Mouse (Mus musculus): Measurements from ENCODE around the gene Gpr179.
"Not testable (repeated sequence)": the region's sequence is repeated elsewhere in the genome, so short reads cannot be mapped to it uniquely, and the experiment has no call there.

The Gpr179 gene

DNA sequence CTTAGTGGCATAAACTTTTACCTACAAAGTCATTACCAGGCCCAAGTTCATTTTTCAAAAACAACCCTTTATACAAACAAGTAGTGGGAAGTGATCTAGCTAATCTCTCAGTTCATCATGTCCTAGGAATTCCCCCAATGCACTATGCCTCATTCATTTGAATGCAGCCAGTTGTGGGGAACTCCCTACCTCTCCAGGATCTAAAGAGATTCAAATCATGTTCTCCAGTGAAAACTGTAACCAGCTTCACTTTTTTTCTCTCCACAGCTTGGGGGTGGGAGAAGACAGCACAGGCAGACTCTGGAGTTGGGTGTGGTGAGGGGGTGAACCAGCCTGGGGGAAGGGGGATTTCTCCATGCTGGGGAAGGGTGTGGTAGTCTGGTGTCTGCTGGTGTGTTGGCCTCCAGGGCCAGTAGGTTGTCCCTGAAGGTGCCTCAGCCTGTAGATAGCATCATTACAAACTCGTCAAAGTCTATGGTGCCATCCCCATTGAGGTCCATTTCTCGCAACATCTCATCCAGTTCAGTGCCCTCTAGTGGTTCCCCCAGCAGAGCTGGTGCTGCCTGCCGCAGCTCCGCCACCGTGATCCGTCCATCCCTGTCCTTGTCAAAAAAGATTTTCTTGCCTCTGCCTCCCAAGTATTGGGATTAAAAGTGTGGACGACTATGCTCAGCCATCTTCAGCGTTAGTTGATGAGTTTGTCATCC, 29.8 kb downstream of the Gpr179 start:
- DNase-seq (ENCODE audit: low spot score in 2 of 2) = not testable (repeated sequence)

DNA sequence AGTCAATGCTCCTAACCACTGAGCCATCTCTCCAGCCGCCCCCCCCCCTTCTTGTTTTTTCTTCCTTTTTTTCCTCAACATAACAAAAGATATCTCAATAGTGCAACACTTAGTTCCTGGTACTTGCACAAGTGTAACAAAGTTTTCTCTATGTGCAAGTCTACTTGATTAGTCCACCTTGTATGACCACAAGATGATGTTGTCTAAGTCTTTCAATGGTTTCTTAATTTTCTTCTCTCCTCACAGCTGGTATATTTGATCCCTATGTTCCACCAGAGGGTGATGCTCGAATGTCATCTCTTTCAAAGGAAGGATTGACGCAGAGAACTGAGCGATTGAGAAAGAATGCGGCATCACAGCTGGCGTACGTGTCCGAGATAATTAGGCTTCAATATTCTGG, 30.7 kb downstream of the Gpr179 start:
- no peak for DNase-seq (ENCODE audit: low spot score in 2 of 2)

DNA sequence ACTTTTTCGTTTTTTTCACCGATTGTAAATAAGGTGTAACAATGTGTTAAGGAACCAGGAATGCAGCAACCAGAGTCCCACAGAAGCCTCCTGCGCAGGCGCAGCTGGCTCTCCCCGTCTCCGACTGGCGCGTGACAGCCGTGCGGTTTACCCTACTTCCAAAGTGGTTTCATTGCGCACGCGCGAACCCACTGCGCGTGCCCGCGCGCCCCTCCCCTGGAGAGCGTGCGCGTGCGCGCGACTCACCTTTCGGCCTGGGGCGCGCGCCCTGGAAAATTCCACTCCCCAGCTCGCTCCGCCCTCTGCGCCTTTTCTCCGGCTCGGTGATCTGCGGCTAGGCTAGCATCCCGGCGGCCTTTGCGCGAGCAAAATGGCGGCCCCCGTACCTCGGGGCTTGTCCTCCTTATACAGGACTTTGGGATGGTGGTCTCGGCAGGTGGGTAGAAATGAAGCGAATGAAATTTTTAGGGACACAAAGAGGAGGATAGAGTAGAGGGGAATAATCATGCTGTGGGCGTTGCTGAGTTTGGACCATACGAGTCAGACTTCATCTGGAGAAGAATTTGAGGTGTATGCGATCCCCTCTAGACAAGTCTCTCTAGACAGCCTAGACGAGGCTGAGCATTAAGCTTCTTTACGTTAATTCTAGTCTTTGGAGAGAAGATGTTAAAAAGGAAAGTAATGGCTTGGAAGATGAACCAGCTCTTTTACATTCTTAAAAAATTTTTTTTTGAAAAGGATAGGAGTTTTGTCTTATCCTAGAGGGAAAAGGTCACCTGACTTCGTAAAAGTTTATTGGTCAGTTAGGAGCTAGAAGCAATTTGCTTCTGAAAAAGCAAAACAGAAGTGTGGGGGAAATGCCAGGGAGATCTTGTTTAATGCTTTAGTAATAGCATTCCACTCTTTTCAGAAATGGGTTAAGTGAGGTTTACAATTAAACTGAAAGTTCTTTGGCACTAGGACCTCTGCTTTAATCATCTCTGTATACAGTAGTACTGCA, 36.1 kb downstream of the Gpr179 start, which contains the start of gene Mrpl45:
Mrpl45 (plus strand) TSS at position 213 of the 1,000 bp plus-strand sequence.
- DNase-seq (ENCODE audit: low spot score in 2 of 2) = peak; percentile 97 to 99

DNA sequence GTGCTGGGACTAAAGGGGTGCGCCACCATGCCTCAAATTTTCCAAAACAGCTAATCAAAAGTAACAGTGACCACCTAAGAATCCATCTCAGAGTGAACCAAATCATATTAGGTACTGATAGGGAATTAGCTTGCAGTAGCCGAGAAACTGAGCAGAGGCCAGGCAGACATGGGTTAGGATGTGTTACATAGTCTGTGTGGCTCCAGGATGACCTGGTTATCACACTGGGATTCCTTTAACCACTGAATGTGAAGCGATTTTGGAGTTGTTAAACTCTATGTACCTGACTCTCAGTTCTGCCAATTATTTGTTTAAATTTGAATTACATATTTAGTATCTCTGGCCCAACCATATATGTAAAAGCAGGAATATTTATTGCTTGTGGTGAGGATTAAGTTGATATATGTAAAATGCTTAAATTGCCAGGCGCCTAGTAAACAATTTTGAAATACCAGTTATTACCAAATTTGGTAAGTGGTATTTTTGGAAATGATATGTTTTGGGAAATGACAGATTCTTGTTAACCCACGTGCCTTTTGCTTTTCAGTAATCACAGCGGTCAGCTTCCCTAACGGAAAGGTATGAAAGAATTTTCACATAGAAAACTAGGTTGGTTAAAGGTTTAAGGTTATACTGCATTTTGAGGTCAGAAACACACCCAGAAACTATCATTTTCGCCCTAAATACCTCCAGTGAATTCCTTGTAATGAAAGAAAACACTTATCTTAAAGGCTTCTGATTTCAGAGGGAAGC, 37.0 kb downstream of the Gpr179 start:
- DNase-seq (ENCODE audit: low spot score in 2 of 2) = no peak

DNA sequence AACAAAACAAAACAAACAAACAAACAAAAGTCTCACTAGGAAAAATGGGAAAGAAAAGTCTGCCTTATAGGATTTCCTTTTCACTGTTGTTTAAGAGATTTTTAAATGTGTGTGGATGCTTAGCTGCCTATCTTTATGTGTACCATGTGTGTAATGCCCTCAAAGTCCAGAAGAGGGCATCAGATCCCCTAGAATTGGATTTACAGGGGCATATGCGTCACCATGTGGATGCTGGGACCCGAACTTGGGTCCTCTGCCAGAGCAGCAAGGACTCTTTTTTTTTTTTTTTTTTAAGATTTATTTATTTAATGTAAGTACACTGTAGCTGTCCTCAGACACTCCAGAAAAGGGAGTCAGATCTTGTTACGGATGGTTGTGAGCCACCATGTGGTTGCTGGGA, 37.8 kb downstream of the Gpr179 start:
- DNase-seq (ENCODE audit: low spot score in 2 of 2) = no peak

DNA sequence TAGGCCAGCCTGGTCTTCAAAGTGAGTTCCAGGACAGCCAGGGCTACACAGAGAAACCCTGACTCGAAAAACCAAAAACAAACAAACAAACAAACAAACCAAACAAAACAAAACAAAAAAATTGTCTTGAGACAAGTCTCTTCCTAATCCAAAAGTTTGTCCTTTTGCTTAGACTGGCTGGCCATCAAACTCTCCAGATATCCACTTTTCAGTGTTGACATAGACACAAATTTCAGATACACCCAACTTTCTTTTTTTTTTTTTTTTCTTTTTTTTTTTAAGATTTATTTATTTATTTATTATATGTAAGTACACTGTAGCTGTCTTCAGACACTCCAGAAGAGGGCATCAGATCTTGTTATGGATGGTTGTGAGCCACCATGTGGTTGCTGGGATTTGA, 39.0 kb downstream of the Gpr179 start:
- not testable (repeated sequence) for DNase-seq (ENCODE audit: low spot score in 2 of 2)

DNA sequence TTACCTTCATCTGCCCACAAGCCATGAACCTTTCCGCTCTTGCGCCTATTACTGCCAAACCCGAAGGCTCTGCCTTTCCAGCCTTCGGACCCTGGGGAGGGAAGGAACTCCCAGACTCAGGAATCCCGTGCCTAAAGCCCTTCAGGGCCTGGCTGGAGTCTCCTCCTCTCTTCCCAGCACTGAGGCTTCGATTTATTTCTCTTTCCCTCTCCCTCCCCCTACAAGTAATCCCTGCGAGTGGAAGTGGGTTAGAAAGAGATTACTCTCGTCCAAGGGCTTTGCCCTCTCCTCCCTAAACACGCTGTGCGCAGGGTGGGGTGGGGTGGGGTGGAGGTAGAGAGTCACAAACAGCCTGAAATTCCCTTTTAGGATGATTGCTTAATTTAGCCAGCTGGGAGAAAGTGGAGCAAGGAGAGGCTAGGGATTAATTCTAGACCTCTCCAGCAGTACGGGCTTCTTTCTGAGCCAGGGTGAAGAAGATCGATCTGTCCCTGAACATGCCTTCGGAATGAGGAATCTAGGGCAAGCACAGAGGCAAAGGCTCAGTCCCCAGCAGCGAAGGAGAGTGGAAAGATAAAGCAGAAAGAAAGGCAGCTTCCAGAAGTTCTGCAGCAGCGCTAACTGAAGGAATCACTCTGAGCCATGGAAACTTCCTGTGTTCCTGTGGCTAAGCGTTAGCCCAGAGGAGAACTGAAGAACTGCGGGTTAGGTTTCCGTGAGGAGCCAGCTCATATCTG, 40.8 kb downstream of the Gpr179 start:
- DNase-seq (ENCODE audit: low spot score in 2 of 2) = no peak

DNA sequence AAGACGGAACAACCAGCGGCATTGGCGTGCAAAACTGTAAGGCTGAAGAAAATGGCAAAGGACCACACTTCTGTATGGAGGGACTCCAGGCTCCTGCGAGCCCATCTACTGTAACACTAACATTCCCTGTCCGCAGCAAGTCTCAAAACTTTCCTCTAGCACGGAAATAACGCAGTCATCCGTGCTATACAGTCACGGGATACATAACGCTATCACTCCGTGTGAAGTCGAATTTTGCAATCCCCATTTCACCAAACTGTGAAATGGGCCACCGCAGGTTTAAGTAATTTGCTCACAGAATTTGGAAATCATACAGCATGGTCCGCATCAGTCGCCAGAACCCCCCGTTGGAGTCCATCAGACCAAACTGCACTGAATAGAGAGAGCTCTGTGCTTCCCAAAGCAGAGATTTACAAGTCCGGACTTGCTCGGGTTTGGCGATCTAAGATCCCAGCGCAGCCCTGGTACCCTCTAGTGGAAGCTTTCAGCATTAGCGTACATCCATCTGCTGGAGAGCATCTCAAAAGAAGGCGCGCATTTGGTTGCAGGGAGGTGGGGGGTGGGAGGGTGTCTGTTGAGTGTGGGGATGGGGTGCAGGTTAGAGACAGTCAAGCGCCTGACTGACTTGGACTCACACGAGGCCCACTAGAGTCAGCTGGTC, 41.8 kb downstream of the Gpr179 start:
- peak in 1 of 2 experiments; percentile 71 for DNase-seq (ENCODE audit: low spot score in 2 of 2)

DNA sequence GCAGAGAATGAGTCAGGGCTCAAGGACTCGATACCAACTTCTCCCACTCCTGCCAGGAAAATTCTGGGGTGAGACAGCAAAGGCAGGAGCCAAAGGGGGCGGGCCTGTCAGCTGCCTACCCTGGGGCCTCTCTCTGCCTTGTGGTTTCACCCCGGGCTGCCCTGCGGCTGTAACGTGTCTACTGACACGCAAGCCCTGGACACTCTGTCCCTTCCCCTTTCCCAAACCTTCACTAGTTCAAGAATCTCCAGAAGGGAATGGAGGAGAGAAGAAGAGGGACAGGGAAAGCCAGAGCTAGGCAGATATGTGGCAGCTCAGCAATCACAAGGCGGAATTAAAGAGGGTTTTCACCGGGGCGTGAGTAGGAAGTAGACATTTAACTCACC, 42.4 kb downstream of the Gpr179 start:
- no peak for DNase-seq (ENCODE audit: low spot score in 2 of 2)

DNA sequence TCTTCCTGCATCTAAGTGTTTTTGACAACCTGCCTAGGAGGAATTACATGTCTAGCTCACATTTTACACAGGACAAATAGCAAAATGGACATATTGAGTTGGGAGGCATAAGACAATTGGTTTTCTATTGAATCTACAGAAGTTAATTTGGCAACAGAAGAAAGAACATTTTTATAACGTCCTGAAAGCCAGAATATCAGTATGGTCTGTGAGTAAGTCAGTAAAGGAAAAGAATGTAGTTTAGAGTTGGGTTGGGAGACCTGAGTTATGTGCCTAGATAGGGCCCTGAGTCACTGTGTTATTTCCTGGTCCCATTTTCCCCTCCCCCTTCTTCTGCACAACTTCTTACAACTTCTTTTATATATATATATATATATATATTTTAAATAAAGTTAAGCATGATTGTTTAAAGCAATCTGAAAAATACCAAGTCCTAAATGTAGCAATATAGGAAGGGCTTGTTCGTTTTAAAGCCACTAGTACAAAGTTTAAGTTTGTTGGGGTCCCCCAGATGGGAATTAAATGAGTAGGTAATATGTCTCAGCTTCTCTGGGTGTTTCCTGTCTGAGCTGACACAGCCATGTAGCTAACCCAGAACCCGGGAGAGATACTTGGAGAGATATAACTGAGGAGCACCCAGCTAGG, 42.9 kb downstream of the Gpr179 start:
- DNase-seq (ENCODE audit: low spot score in 2 of 2) = no peak

DNA sequence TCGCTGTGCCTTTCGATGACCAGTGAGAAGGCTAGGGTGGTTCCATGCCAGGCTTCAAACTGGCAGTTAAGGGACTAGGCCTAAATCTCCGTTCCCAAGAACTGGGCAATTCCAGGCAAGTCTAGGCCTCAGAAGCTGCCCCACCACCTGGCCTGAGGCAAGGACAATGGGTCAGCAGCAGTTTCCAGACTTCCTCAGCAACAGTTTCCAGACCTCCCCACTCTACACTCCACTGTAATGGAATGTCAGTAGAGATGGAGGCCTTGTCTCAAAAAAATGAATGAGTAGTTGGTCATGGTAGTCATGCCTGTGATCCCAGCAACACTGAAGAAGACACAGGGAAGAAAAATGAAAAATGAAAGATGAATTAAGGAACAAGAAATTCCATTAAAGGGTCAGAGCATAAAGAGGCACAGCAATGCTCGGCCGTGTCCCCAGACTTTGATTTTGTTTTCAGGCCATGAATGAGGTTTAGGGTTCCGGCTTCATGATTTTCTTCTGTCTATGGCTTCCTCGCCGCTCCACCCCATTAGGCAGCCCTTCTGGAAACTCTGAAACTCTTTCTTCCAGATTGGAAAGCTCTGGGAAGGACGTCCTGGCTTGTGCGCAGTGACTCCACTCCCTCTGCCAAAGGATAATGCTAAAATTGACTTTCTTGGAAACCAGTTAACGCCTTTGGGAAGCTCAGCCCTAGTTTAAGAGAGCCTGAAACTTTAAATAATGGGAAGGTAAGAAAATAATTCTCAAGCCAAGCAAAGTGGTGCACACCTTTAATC, 44.4 kb downstream of the Gpr179 start:
- no peak for DNase-seq (ENCODE audit: low spot score in 2 of 2)

DNA sequence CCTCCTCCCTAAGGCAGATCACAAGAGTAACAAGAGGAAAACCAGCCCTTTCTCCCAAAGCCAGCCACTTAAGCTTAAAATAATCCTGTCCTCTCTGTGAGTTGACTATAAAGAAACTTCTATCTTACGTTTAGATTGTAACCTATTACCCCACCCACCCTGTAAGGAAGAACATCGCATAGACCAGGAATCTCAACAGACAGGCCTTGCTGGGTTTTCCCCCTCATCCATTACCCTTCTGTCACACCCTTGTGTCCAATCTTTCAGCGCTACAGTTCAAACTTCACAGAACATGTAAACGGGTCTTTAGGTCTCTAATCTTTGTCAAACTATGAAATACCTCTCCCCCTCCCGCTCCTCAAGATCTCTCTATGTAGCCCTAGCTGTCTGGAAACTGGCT, 47.2 kb downstream of the Gpr179 start:
- no peak for DNase-seq (ENCODE audit: low spot score in 2 of 2)

DNA sequence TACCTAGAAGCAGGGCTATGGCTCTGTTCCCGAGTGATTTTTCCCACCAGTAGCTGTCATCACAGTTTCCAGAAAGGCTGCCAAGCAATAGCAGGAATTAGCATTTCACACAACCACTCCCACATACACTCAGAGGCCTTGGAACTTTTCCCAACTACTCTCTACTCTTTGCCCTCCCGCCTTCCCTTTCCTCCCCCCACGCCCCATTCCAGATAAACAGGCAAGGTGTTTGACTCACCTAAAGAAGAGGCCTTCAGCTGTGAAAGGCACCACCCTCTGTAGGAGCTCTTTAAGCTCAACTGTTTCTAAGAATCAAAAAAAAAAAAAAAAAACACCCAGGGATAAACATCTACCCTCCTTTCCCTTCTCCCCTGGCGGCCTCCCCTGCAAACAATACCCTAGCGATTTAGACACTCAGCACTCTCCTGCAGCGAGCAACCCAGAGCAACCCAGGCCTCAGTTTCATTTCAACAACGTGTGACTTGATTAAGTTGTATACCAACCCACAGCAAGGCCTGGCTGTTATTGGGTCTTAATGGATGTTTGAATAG, 49.6 kb downstream of the Gpr179 start:
- no peak for DNase-seq (ENCODE audit: low spot score in 2 of 2)

DNA sequence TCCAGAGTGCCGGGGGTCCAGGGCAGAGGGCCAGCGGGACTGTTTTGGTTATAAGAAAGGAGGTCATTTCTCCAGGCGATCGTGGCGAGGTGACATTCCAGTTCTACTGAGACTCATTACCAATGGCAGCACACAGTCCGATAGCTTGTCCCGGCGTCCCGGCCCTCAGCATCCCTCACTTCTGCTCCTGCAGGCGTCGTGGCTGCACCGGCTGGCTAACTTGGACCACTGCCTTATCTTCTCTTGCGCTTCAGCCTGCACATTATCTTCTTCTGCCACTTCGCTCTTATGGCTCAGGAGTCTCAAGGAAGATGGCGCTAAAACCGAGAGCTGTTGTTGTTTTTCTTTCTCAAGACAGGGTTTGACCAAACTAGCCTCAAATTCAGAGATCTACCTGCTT, 50.5 kb downstream of the Gpr179 start:
- no peak for DNase-seq (ENCODE audit: low spot score in 2 of 2)

DNA sequence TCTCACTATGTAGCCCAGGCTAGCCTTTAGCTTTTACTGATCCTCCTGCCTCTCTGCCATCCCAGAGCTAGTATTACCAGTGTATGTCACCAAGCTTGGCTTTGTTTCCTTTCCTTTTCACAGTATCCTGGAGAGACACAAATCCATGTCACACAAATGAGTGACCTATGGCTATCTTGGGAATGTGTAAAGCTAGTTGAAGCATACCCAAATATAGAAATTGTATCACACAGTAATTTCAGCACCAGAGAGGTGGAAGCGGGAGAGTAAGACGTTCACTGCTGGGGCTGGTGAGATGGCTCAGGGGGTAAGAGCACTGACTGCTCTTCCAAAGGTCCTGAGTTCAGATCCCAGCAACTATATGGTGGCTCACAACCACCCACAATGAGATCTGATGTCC, 51.9 kb downstream of the Gpr179 start:
- no peak for DNase-seq (ENCODE audit: low spot score in 2 of 2)

DNA sequence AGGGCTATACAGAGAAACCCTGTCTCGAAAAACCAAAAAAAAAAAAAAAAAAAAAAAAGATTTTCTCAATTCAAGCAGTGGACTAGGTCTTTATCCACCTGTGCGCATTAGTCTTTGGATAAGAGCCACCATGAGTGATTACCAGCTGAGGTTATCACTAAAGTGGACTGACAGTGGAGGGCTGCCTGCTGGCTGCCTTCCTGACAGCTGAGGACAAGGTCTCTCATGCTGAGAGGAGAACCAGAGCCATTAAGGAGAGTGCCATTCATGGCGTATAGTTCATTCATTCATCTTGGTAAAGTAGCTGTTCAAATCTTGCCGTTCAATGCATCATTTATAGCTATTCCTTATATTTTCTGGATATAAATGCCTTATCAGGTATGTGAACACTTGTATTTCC, 55.3 kb downstream of the Gpr179 start:
- no peak for DNase-seq (ENCODE audit: low spot score in 2 of 2)

DNA sequence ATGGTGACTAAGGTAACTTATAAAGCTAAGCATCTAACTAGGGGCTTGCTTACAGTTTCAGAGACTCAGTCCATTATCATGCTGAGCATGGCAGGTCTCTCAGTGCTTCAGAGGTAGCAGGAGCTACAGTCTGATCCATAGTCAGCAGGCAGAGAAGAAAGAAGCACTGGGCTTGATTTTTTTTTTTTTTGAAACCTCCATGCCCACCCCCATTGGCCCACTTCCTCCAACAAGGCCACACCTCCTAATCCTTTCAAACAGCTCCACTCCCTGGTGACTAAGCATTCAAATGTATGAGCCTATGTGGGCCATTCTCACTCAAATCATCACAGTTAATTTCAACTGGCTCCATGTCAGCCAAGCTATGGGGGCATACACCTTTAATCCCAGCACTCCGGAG, 59.1 kb downstream of the Gpr179 start:
- no peak for DNase-seq (ENCODE audit: low spot score in 2 of 2)

DNA sequence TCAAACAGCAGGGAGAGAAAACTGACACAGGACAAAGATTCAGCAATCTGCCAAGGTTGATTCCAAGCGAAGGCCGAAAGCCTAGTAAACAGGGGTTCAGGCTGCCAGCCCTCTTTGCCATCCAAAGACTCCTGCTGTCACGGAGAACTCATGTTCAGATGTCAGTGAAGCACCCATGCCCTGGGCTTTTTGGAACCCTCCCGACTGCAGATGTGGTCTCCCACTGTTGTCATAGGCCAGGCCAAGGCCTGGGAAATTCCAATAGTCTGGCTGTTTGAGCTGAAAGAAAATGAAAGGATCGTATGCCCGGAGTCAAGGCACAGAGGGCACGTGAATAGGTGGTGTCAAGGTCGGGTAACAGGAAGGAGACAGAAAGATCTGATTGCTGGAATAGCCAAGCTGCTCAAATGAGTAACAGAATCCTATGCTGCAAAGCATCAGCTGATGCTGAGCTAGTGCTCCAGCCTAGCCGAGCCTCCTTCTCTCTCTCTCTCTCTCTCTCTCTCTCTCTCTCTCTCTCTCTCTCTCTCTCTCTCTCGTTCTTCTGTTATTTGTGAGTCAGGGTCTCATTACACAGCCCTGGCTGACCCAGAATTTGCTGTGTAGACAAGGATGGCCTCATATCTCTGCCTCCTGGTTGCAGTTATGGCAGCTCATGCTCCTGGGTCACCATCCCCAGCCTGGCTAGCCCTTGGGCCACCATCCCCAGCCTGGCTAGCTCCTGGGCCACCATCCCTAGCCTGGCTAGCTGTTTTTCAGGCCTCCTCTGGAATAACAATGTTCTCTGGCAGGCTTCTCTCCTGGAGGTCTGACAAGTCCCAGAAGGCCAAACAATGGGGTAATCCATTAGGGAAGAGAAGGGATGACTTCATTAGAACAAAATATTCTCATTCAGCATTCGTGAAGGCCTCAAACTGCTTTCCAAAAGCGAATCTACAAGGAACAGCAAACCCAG, 62.3 kb downstream of the Gpr179 start:
- no peak for DNase-seq (ENCODE audit: low spot score in 2 of 2)

All from cerebellum, postnatal 4 days (tissue).